Mouse (Mus musculus) urinary bladder, postnatal 10 days (tissue): Measurements from ENCODE around the gene Parvb.

Source experiments
- DNase-seq: peaks from one replicate; pipeline ENCODE4 v3.0.0; 2022; ENCODE audit warnings: low spot score

Gene Parvb

GRCm38 (mm10) chr15:84231721-84232561, at the start of gene Parvb:
Gene Parvb (plus strand): TSS chr15:84232043.
- no peak for DNase-seq

DNA sequence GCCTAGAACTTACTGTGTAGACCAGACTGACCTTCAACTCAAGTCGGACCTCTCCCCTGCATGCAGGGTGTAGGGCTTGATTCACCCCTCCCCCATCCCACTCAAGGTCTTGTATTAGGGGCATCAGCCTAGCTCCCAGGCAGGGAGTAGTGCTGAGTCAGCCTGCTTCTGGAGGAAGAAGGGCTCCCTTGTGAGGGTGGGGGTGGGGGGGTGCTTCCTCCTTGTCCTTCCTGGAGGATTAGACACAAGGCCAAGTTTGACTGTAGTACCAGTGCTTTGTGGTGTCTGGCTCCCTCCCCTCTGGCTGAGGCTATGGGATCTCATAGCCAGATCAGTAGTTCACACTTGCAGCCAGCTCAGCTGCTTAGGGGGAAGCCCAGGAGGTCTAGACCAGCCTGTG, 47.9 kb upstream of the Parvb start:
- no peak for DNase-seq

GRCm38 (mm10) chr15:84186196-84186595, 45.6 kb upstream of the Parvb start:
- DNase-seq: no peak

DNA sequence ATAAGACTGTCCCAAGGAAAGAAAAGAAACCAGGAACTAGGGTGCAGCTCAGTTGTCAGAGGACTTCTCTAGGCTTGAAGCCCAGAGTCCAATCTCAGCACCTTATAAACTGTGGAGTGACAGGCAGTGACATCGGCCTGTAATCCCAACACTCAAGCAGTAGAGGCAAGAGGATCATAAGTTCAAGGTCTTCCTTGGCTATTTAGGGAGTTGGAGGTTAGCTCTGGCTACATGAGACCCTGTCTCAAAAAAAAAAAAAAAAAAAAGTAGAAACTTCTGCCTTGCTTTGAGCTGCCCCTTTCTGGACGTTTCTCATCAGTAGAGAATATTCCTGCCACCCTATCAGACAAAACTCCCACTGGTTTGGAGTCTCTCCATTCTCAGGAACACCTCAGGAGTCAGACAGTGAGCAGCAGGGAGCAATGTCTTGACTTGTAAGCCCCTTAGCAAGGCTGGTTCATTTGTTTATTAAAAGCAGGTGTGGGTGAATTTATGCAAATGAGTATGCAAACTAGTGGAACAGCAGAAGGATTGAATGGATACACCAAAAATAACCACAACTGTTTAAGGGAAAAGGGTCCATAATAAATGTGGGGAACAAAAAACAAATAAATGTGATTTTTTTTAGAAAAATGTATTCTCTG, 42.8 kb upstream of the Parvb start:
- DNase-seq: no peak

GRCm38 (mm10) chr15:84189881-84190280, 42.0 kb upstream of the Parvb start:
- DNase-seq: no peak

DNA sequence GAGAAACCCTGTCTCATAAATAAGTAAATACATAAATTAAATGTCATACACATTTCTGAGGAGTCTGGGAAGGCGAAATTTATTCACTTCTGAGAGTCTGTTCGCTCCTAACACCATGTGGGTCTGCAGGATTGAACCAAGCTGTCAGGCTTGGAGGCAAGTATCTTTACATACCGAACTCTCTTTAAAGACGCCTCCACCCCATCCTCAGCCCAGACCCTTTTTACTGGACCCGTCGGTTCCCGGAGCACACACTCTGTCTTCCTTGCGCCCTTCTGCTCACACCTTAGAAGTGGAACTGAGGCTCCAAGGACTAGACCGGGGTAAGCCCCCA, 40.2 kb upstream of the Parvb start:
- no peak for DNase-seq

DNA sequence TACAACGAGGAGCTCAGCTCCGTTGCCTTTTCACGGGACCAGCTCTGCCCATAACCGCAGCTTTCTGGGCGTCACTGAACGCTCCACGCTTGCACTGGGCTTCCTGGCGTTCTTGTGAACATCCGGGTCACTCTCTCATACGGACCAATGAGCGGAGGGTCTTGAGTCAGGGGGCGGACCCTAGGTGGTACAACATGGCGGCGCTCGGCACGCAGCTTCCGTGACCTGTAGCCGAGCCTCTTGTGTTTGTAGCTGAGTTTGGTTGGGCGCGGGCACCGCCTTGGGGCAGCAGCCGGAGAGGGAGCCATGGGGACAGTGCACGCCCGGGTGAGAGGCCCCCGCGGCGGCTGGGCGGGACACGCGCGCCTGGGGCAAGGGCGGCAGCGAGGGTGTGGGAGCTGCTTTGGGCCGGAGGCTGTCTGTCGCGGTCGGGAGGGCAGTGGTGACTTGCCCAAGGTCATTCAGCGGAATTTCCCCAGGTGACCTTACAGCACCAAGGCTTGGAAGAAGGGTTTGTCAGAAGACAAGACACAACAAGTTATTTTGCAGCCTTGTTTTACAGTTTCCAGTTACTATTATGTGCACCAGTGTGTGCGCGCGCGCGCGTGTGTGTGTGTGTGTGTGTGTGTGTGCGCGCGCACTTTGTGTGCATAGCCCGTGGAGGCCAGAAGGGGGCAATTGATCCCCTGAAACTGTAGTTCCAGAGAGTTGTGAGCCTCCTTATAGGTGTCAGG, 39.6 kb upstream of the Parvb start, which contains the start of gene Samm50:
Gene Samm50 (plus strand): TSS at position 184 of the 734 bp plus-strand sequence.
- peak; percentile 56 for DNase-seq

- DNase-seq: no peak
Observed at GRCm38 (mm10) chr15:84196486-84197165, 35.2 kb upstream of the Parvb start.

DNA sequence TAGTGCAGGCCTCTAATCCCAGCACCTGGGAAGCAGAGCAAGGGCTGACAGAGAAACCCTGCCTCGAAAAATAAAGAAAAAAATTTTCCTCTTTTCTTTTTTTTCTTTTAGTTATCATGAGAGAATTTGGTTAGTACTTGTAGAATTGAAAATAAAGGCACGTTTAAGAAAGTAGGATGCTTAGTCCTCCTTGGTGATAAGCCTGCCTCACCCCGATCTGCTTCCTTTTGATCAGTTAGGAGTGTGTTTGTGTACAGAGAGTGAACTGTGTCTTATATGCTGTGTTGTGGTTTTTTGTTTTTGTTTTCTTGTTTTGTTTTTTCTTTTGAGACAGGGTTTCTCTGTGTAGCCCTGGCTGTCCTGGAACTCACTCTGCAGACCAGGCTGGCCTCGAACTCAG, 24.5 kb upstream of the Parvb start:
- no peak for DNase-seq

- DNase-seq: no peak
Observed at GRCm38 (mm10) chr15:84209517-84210412, 22.1 kb upstream of the Parvb start.

GRCm38 (mm10) chr15:84210461-84210860, 21.4 kb upstream of the Parvb start:
- DNase-seq: no peak

- DNase-seq: no peak
Observed at GRCm38 (mm10) chr15:84210941-84211340, 20.9 kb upstream of the Parvb start.

DNA sequence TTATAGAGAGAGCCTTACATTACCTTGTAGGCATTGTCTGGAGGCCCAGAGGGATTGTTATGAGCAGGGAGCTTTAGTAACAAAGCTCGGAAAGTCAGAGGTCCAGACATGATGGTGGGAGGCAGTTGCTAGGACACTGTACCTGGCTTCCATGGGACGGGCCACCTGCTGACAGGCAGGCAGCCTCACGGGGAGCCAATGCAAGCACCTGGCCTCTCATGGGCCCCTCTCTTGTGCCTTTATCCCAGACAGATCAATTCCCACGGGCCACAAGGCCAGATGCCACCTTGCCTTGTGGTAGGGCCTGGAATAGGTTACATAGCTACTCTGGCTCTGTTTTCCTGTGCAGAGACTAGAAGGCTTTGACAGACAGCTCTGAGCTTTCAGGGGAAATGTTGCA, 20.3 kb upstream of the Parvb start:
- no peak for DNase-seq

DNA sequence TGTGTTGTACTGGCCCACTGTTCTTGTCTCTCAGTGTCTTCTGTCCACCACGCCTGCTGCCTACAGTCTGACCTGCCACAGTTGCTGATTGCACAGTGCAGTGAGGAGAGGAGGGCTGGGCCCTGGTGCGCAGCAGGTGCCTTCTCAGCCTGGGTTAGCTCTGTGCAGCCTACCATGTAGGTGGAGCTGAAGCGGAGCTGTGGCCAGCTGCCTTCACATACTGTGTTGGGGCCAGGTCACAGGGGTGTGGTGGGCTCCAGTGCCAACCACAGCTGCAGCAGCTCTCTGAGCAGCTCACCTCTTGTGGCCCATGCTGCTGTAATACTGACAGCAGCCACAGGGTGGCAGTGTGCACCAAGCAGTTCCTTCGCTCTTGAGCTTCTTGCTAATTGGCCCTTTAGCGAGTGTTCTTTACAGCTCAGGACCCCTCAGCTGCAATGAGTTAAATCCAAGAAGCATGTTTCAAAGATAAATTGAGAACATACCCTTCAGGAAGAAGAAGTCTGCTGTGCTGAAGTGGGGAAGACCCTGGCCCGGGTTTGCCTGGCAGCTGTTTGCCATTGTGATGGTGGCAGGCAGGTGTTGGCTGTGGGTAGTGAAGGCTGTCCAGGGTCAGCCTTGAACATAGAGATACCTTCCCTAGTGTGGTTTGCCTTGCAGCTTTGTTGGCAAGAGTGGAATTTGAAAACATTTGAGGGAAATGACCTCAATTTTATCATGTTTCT, 19.6 kb upstream of the Parvb start:
- DNase-seq: peak; percentile 62

DNA sequence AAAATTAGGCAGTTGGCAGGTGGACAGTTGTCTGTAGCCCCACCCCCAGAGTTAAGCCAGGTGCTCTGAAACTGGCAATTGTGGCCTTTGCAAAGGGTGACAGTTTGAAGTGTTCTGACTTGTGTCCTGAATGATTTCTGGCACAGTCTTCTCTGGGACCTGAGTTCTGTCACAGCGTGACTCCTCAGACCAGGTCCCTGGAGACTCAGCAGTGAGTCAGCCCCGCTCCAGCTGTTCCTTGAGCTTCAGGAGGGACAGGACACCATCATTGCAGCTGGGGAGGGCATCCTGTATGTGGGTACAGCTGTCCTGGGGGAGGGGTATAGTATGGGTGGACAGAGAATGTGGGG, 19.1 kb upstream of the Parvb start:
- no peak for DNase-seq

DNA sequence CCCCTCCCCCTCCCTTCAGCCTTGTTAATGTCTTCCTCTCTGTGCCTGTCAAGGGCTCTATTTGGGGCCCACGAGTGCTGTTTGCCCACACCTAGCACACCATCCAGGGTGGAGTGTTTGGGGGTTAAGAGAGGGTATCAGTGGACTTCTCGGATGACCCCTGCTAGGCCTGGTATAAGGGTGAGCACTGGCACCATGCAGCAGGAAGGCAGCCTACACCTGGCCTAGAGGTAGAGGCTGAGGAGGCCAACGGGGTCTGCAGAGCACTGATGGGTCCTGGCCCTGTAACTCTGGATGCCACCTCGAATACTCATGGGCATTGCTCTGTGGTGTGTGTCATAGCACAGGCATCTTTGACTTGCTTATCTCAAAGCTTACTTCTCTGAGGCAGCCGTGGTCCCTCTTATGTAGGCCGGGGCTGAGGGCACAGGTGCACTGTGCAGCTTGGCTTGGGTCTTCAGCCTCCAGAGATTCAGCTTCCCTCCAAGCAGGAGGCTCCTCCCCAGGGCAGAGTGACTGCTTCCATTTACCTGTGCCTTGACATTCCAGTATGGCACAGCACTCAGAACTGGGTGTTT, 18.6 kb upstream of the Parvb start:
- DNase-seq: no peak

- DNase-seq: no peak
Observed at GRCm38 (mm10) chr15:84214476-84214875, 17.4 kb upstream of the Parvb start.

GRCm38 (mm10) chr15:84215273-84215672, 16.6 kb upstream of the Parvb start:
- DNase-seq: no peak

GRCm38 (mm10) chr15:84216026-84216425, 15.8 kb upstream of the Parvb start:
- DNase-seq: no peak

GRCm38 (mm10) chr15:84216461-84217084, 15.3 kb upstream of the Parvb start:
- DNase-seq: no peak
